Mouse (Mus musculus) adrenal gland, postnatal 14 days (tissue): ENCODE results near the gene Dnajb3. TPM values are rescaled to one million over a fixed set of nuclear protein-coding genes. Genes with fewer than 3 reads are reported as not detected.
A peak's percentile ranks its signal among the peaks of the same experiment; 100 is the strongest.
"Not testable (repeated sequence)": the region's sequence is repeated elsewhere in the genome, so short reads cannot be mapped to it uniquely, and the experiment has no call there.

Source experiments
- DNase-seq: peaks from one replicate; pipeline ENCODE4 v3.0.0; 2021; ENCODE audit warnings: mixed read lengths
- total RNA-seq: library from RNA; stranded (reverse); gene quantifications from 2 replicates; pipeline ENCODE4 v1.2.3, GENCODE M21; 2021

The Dnajb3 gene
- total RNA-seq, 1 experiment from 2014 or later: 2.6 TPM

DNA sequence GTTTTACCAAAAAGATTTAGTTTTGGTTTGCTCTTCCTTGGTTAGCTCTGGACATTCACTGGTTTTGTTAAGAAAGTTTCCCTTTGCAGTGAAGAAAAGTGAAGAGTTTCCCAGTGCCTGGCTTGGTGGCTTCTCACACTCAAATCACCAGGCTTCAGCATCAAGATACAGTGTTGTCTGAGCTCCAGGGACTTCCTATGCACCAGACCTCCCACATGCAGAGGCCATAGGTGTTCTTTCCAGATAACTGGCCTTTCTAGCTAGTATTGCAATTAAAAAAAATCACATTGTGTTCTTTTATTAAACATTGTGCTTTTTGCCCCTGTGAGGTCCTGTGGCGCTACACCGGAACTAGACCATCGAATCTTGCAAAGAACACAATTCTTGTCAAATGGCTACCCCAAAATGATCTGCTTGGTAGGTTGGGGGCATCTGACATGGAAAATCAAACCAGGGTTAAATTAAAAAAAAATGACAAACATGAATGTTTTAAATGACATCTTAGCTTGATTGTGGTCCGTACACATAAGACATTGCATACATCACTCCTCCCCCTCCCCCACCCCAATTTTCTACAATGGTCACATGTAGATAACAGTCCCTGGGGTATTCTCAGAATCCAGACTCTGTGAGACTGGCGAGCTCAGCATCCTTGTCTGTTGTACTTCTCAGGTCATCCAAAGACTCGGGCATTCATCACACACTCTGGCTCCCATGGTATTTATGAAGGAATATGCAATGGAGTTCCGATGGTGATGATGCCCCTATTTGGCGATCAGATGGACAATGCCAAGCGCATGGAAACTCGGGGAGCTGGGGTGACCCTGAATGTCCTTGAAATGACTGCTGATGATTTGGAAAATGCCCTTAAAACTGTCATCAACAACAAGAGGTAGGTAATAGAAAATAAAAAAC, 10.1 kb upstream of the Dnajb3 start:
- DNase-seq: no peak

- no peak for DNase-seq
Observed at GRCm38 (mm10) chr1:88214462-88214952, 8.9 kb upstream of the Dnajb3 start.

DNA sequence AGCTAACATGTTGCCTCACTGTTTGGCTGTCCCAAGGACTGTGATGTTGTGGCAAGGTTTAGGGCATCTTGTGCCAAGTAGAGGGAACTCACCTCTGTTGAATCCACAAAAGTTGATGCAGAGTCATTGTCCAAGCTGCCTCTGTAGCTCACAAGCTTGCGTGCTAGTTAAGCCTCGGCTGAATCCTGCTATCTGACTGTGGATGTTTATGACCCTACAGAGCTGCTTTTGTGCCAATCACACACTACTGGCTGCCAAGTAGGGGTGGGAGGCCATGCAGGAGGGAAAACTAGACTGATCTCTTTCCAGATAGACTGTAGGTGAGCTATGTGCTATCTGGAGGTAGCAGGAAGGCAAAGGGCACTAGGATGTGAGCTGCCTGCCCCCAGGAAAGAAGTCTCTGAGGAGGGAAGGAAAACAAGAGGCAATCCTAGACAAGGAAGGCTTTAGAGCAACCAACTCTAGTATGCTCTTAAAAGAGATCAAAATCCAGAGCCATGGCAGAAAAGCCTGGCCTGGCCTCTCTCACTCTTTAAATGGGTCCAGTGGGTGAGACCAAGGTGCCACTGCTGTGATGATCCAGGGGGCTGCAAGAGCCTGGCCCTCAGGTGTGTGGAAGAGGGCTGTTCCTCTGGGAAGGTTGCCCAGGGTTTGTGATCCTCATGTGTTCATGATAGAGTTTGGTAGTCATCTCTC, 8.3 kb upstream of the Dnajb3 start:
- peak; percentile 23 for DNase-seq

DNA sequence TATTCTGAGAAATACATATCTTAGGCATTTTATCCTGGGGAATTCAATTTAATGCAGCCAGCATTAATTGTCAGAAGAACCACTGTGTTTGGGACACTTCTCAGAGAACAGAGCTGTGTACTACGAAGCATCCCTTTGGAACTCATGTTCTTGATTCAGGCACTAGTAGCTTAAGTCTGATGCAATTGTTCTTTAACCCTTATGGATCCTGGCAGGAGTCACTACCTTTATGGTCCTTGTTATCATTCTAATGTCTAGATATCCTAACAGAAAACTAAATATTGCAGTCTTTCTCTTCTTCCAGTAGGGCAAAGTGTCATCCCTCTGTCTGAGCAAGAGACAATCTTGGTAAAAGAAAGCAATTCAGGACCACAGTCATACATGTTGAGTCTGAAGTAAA, 7.5 kb upstream of the Dnajb3 start:
- no peak for DNase-seq

DNA sequence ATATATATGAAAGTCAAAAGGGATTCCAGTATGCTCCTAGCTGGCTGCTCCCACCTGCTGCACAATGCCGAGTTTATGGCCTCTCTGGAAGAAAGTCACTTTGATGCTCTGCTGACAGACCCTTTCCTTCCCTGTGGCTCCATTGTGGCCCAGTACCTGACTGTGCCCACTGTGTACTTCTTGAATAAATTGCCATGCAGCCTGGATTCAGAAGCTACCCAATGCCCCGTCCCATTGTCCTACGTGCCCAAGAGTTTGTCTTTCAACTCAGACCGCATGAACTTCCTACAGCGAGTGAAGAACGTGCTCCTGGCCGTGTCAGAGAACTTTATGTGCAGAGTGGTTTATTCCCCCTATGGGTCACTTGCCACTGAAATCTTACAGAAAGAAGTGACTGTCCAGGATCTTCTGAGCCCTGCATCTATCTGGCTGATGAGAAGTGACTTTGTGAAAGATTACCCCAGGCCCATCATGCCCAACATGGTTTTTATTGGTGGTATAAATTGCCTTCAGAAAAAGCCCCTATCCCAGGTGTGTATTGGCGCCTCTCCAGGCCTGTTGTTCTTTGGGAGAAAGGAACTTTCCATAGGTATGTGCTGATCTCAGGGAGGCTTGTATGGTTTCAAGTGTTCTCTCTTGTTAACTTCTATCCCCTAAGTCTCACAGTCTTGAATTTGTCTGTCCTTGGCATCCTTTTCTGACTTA, 6.9 kb upstream of the Dnajb3 start:
- DNase-seq: peak; percentile 12

- peak; percentile 15 for DNase-seq
Observed at GRCm38 (mm10) chr1:88211812-88212211, 6.2 kb upstream of the Dnajb3 start, which contains the start of gene Ugt1a1. TSS of gene Ugt1a1 (plus strand) at chr1:88211959.

- DNase-seq: no peak
Observed at GRCm38 (mm10) chr1:88206843-88207479, 1.4 kb upstream of the Dnajb3 start.

DNA sequence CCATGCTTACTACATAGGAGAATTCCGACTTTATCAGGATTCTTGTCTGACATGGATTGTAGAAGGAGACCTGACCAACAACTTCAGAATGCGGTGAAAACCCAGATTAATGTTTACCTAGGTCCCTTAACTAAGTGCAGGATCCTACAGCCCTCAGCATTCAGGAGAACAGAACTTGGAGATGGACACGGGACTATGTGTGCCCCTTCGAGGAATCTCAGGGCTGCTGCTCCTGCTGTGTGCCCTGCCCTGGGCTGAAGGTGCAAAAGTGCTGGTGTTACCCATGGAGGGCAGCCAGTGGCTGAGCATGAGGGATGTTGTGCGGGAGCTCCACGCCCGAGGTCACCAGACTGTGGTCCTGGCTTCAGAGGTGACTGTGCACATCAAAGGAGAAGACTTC, 5.1 kb downstream of the Dnajb3 start, which contains the start of gene Ugt1a2:
Gene Ugt1a2, plus strand, starts transcription at position 146 of the 400 bp plus-strand sequence.
- no peak for DNase-seq

DNA sequence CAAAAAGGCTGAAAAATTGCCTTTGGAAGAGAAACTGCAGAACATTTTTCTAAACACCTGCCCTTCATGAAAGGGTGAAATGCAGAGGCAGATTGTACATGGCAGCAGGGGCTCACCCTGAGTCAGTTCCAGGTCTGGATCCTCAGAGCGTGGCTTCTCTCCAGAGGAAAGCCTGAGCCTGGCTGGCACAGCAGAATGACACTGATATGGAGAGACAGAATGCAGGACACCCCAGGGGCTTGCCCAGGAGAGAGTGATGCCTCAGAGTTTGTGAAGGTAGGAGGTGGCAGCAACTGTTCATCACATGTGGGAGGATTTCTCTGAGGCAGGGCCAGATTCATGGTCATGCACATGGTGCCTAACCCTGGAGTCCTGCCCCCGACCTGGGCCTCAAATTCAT, 5.6 kb downstream of the Dnajb3 start:
- DNase-seq: no peak

DNA sequence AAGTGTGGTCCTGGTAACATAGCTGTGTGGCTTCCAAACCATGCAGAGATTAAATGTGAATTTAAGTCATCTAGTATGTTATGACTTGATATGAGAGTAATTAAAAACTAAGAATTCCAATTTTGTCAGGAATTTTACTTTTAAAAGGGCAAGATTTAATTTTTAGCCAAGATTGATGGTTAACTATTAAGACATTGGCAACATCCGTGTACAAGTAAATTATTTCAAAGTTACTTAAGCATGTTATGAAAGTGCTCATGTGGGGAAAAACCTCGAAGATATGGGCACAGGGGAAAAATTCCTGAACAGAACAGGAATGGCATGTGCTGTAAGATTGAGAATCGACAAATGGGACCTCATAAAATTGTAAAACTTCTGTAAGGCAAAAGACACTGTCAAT, 8.1 kb downstream of the Dnajb3 start:
- no peak for DNase-seq

GRCm38 (mm10) chr1:88195687-88196086, 9.9 kb downstream of the Dnajb3 start:
- no peak for DNase-seq

- no peak for DNase-seq
Observed at GRCm38 (mm10) chr1:88192136-88192535, 13.4 kb downstream of the Dnajb3 start.

- DNase-seq: no peak
Observed at GRCm38 (mm10) chr1:88186325-88186935, 19.2 kb downstream of the Dnajb3 start.

- no peak for DNase-seq
Observed at GRCm38 (mm10) chr1:88179657-88180056, 25.9 kb downstream of the Dnajb3 start.

DNA sequence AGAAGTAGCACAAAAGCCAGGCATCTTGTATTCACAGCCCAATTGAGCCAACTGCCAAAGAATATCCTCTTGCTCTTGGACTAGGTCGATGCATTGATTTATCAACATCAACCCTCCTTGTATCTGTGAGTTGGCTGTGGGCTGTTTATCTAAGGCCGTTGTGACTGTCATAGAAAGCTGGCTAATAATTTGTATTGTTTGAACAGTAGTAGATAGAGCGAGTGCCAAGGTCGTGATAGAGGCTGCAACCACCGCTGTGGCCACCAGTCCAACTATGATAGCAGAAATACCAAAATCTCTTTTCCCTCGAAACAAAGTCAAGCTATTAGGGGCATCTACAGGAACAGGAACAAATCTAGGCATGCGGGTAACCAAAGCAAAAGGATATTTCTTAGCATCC, 33.4 kb downstream of the Dnajb3 start:
- not testable (repeated sequence) for DNase-seq

GRCm38 (mm10) chr1:88165711-88166110, 39.9 kb downstream of the Dnajb3 start, which contains the start of gene Ugt1a5:
TSS of gene Ugt1a5 (plus strand) at chr1:88166012.
- DNase-seq: no peak

DNA sequence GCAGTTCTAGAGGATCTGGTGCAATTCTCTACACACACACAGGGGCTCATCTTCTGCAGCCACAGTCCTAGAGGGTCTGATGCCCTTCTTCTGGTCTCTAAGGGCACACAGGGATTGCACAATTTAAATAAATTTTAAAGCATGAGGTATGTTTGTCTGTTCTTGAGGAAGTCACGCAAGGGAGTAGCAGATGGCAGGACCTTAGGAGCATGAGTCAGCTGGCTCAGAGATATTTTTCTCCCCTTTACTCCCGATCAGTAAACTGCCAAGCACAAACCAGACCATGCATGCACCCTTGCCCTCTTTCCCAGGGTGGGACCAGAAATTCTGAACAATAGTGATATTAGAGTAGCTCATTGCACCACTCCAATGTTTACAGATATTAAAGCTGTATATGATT, 47.2 kb downstream of the Dnajb3 start:
- DNase-seq: no peak
